Mouse (Mus musculus) MEL (cell line): ENCODE results near the gene Eef2k. TPM values are rescaled to one million over a fixed set of nuclear protein-coding genes. Genes with fewer than 3 reads are reported as not detected.

ENCODE experiments used
- DNase-seq: peaks from one replicate; pipeline ENCODE4 v3.0.0; 2011; ENCODE audit warnings: low read depth, low spot score
- H3K27ac ChIP-seq: 2 replicates; pipeline ENCODE4 v1.5.1; 2012; ENCODE audit warnings: low read depth, mild to moderate bottlenecking, control low read depth, low read length, moderate library complexity; ENCODE audit not compliant: control insufficient read depth
- H3K27me3 ChIP-seq, 2 experiments: fragments of 150-350 bp in 1 of 2; sonication (generic) in 1 of 2; 2 replicates each; pipeline ENCODE4 v1.6.1; 2012; ENCODE audit warnings: low read length in 2 of 2, mild to moderate bottlenecking in 2 of 2, improper control_type of control experiment in 1 of 2, moderate library complexity in 1 of 2; ENCODE audit not compliant: insufficient read depth in 2 of 2, control insufficient read depth in 1 of 2
- H3K36me3 ChIP-seq, 2 experiments: 2 replicates each; pipeline ENCODE4 v1.6.1; 2012 to 2014; ENCODE audit warnings: low read length in 2 of 2, improper control_type of control experiment in 1 of 2, inconsistent platforms in 1 of 2, mild to moderate bottlenecking in 1 of 2; ENCODE audit not compliant: insufficient read depth in 2 of 2, control insufficient read depth in 1 of 2
- H3K4me1 ChIP-seq, 2 experiments: fragments of 150-350 bp in 1 of 2; sonication (generic) in 1 of 2; 2 replicates each; pipeline ENCODE4 v1.6.1; 2012; ENCODE audit warnings: low read length in 2 of 2, improper control_type of control experiment in 1 of 2, mild to moderate bottlenecking in 1 of 2; ENCODE audit not compliant: insufficient read depth in 2 of 2, control insufficient read depth in 1 of 2
- H3K4me3 ChIP-seq, 2 experiments: fragments of 150-350 bp in 1 of 2; sonication (generic) in 1 of 2; 2 replicates each; pipeline ENCODE4 v1.5.1; 2012; ENCODE audit warnings: low read depth in 2 of 2, low read length in 2 of 2, mild to moderate bottlenecking in 2 of 2, moderate library complexity in 2 of 2, control low read depth in 1 of 2, improper control_type of control experiment in 1 of 2; ENCODE audit not compliant: control insufficient read depth in 1 of 2, insufficient read depth in 1 of 2
- H3K79me2 ChIP-seq: 2 replicates; pipeline ENCODE4 v1.6.1; 2012; ENCODE audit warnings: mild to moderate bottlenecking, low read length, moderate library complexity; ENCODE audit not compliant: control insufficient read depth, poor library complexity, insufficient read depth
- H3K9ac ChIP-seq: 2 replicates; pipeline ENCODE4 v1.6.1; 2012; ENCODE audit warnings: low read depth, mild to moderate bottlenecking, control low read depth, low read length, moderate library complexity; ENCODE audit not compliant: control insufficient read depth, poor library complexity, severe bottlenecking
- H3K9me3 ChIP-seq: fragments of 150-350 bp; sonication (generic); replicated peaks from 2 replicates; pipeline ENCODE4 v1.6.1; 2012; ENCODE audit warnings: mild to moderate bottlenecking, low read length, improper control_type of control experiment, moderate library complexity; ENCODE audit not compliant: insufficient read depth
- CHD1 ChIP-seq: IDR thresholded peaks from 2 replicates; pipeline ENCODE4 v1.6.1; 2012; ENCODE audit warnings: low read depth, mild to moderate bottlenecking, inconsistent platforms, low read length, improper control_type of control experiment
- CHD2 ChIP-seq: IDR thresholded peaks from 2 replicates; pipeline ENCODE4 v1.6.1; 2011; ENCODE audit warnings: low read length, improper control_type of control experiment
- EP300 ChIP-seq, 2 experiments: IDR thresholded peaks; 2 replicates each; pipeline ENCODE4 v1.6.1; 2011; ENCODE audit warnings: improper control_type of control experiment in 2 of 2, low read length in 2 of 2, low read depth in 1 of 2, mild to moderate bottlenecking in 1 of 2
- HCFC1 ChIP-seq: IDR thresholded peaks from 2 replicates; pipeline ENCODE4 v1.6.1; 2012; ENCODE audit warnings: low read depth, mild to moderate bottlenecking, inconsistent platforms, low read length, improper control_type of control experiment, moderate library complexity
- JUND ChIP-seq: IDR thresholded peaks from 2 replicates; pipeline ENCODE4 v1.6.1; 2011; ENCODE audit warnings: low read depth, mild to moderate bottlenecking, improper control_type of control experiment, low read length
- KAT2A ChIP-seq: conservative IDR thresholded peaks from 2 replicates; pipeline ENCODE4 v1.6.1; 2012; ENCODE audit warnings: low read depth, low read length, improper control_type of control experiment, inconsistent platforms
- MAZ ChIP-seq: IDR thresholded peaks from 2 replicates; pipeline ENCODE4 v1.6.1; 2012; ENCODE audit warnings: low read depth, mild to moderate bottlenecking, inconsistent platforms, low read length, improper control_type of control experiment
- MXI1 ChIP-seq: IDR thresholded peaks from 2 replicates; pipeline ENCODE4 v1.6.1; 2011; ENCODE audit warnings: mild to moderate bottlenecking, low read depth, low read length, improper control_type of control experiment
- MYB ChIP-seq: IDR thresholded peaks from 2 replicates; pipeline ENCODE4 v1.6.1; 2011; ENCODE audit warnings: mild to moderate bottlenecking, low read depth, low read length, improper control_type of control experiment
- MYC ChIP-seq: IDR thresholded peaks from 2 replicates; pipeline ENCODE4 v1.6.1; 2011; ENCODE audit warnings: low read depth, mild to moderate bottlenecking, low read length, improper control_type of control experiment, moderate library complexity
- NRF1 ChIP-seq: IDR thresholded peaks from 2 replicates; pipeline ENCODE4 v1.6.1; 2014; ENCODE audit warnings: low read depth, mild to moderate bottlenecking, inconsistent platforms, low read length, improper control_type of control experiment, moderate library complexity; ENCODE audit not compliant: poor library complexity, insufficient read depth, severe bottlenecking
- POLR2A ChIP-seq, 2 experiments: IDR thresholded peaks; 2 replicates each; pipeline ENCODE4 v1.6.1; 2011 to 2012; ENCODE audit warnings: low read length in 2 of 2, mild to moderate bottlenecking in 2 of 2, control low read depth in 1 of 2, improper control_type of control experiment in 1 of 2, low read depth in 1 of 2, moderate library complexity in 1 of 2; ENCODE audit not compliant: control insufficient read depth in 1 of 2, insufficient read depth in 1 of 2, poor library complexity in 1 of 2
- POLR2AphosphoS2 ChIP-seq: IDR thresholded peaks from 2 replicates; pipeline ENCODE4 v1.6.1; 2011; ENCODE audit warnings: low read length, improper control_type of control experiment
- POLR2AphosphoS5 ChIP-seq: IDR thresholded peaks from 2 replicates; pipeline ENCODE4 v1.6.1; 2012; ENCODE audit warnings: low read depth, borderline replicate concordance, mild to moderate bottlenecking, inconsistent platforms, low read length, moderate library complexity, mixed read lengths
- SIN3A ChIP-seq: IDR thresholded peaks from 2 replicates; pipeline ENCODE4 v1.6.1; 2012; ENCODE audit warnings: low read length, improper control_type of control experiment, inconsistent platforms
- USF1 ChIP-seq: IDR thresholded peaks from 2 replicates; pipeline ENCODE4 v1.6.1; 2014; ENCODE audit warnings: low read depth, mild to moderate bottlenecking, inconsistent platforms, low read length, improper control_type of control experiment, moderate library complexity
- ZC3H11A ChIP-seq: IDR thresholded peaks from 2 replicates; pipeline ENCODE4 v1.6.1; 2012; ENCODE audit warnings: low read depth, mild to moderate bottlenecking, inconsistent platforms, low read length, improper control_type of control experiment
- ZKSCAN1 ChIP-seq: IDR thresholded peaks from 2 replicates; pipeline ENCODE4 v1.6.1; 2012; ENCODE audit warnings: low read depth, mild to moderate bottlenecking, inconsistent platforms, low read length, improper control_type of control experiment, moderate library complexity
- ZMIZ1 ChIP-seq: IDR thresholded peaks from 2 replicates; pipeline ENCODE4 v1.6.1; 2012; ENCODE audit warnings: low read depth, mild to moderate bottlenecking, inconsistent platforms, low read length, improper control_type of control experiment, moderate library complexity
- ZNF384 ChIP-seq: IDR thresholded peaks from 2 replicates; pipeline ENCODE4 v1.6.1; 2012; ENCODE audit warnings: low read depth, mild to moderate bottlenecking, inconsistent platforms, low read length, improper control_type of control experiment
- polyA plus RNA-seq, 2 experiments: library from polyadenylated mRNA; stranded (reverse) in 1 of 2; unstranded in 1 of 2; fragments of >175 nt in 1 of 2; fragments of >200 nt in 1 of 2; gene quantifications; 2 replicates each; pipeline versions ENCODE4 v1.2.1 to v1.2.4; 2012; ENCODE audit warnings: low replicate concordance in 2 of 2, low read depth in 1 of 2; ENCODE audit not compliant: insufficient read length in 2 of 2, insufficient read depth in 1 of 2, missing spikeins in 1 of 2
- total RNA-seq: library from RNA; depleted of rRNA; stranded (reverse); fragments of 300-350 nt; gene quantifications from 2 replicates; pipeline ENCODE4 v1.2.3, GENCODE M21; 2012

The Eef2k gene
- total and polyA plus RNA-seq, 3 experiments = 56.2 to 69.2 TPM; not detected in 1

DNA sequence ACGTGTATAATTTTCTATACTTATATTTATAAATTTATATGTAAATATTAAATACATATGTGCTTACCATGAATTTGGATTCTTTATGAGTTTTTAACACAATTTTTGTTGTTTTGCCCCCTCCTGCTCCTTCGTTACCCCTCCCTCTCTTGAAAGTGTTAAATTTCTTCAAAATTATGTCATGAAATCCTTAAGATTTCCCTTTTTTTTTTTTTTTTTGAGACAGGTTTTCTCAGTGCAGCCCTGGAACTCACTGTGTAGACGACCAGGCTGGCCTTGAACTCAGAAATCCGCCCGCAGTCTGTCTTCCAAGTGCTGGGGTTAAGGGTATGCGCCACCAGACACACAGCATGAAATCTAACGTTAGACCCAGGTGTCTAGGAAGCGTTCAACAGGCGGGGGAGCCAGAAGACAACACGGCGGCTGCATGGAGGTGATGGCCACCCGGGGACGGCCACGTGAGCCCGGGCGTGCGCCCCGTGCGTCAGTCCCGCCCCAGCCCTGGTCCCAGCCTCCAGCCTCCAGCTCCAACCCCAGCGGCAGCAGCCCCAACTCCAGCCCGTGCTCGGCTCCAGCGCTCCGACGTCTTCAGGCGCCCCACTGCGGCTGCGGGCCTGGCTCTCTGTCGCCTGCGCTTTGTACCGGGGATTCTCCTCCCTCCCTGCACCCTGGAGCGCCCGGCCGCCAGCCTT lies at the start of gene Eef2k (continued):
- TF ChIP-seq ZMIZ1 = no peak
- no peak for TF ChIP-seq CHD2
- TF ChIP-seq JUND = no peak
- TF ChIP-seq CHD1 = no peak
- no peak for TF ChIP-seq MYB

DNA sequence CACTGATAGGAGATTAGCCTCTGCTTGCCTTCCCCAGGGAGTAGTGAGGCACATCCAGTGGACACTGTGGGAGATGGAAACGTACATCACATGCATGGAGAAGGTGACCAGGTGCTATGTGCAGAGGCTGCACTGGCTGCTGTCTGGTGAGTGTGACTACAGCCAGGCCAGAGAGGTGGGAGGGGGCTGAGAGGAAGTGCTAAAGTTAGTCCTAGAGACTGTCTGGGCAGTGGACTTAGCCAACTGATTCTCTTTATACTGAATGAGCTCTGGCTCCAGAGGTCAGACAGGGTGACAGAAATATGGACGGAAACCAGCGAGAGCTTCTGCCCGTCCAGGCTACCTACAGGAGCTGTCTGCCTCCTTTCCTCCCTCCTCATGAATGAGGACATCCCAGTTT lies 47.1 kb upstream of the Eef2k start:
- H3K4me1 ChIP-seq = no peaks in the 10 kb centered on the region
- H3K79me2 ChIP-seq = no peaks in the 10 kb centered on the region
- no peaks in the 10 kb centered on the region for H3K9me3 ChIP-seq
- H3K9ac ChIP-seq = no peak overlapping the region
- no peak overlapping the region for H3K4me3 ChIP-seq
- no peaks in the 10 kb centered on the region for H3K36me3 ChIP-seq
- TF ChIP-seq POLR2AphosphoS2 (no peak), MXI1 (no peak), HCFC1 (no peak), POLR2AphosphoS5 (no peak), MAZ (no peak), KAT2A (no peak), ZNF384 (no peak), USF1 (no peak), CHD2 (no peak), ZC3H11A (no peak), MYC (no peak), ZMIZ1 (no peak), JUND (no peak), EP300 (IDR thresholded peaks at IDR 0.05; ENCODE audit: low read depth in 1 of 2, low read length in 2 of 2) (no peak), ZKSCAN1 (no peak), POLR2A (IDR thresholded peaks at IDR 0.05; ENCODE audit: control insufficient read depth in 1 of 2, insufficient read depth in 1 of 2, low read depth in 1 of 2, low read length in 2 of 2, poor library complexity in 1 of 2) (no peak), SIN3A (no peak), CHD1 (no peak), NRF1 (no peak)
- H3K27me3 ChIP-seq = peaks cover 12 to 15% of the 10 kb centered on the region in 2 experiments
- no peak for DNase-seq
- no peak overlapping the region for H3K27ac ChIP-seq
